Comparison of ENCODE assay signal across 1 mouse cellular context in the genomic region with DNA sequence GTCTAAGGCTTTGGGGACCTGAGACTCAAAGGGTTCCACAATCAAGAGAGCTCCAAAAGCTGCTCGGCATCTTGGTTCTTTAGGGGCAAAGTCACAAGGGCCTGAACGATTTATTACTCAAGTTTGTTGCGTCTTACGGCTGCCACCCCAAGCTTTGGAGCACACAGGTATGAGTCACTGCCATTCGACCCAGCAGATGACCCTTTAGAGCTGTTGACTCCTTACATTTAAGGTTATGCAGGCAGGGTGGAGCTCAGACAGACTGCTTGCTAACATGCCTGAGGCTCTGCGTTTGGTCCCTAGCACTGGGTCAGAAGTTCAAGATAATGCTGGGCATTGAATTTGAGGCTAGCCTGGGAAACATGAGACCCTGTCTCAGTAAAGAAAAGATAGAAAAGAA.
TF ChIP-seq lines count a peak whose summit lies in the region.

No protein-coding gene starts in this region.

TF ChIP-seq in ES-E14, 5 proteins besides CTCF, POLR2A, EP300 and RAD21:
- TF ChIP-seq MAFK (IDR thresholded peaks at IDR 0.05; ENCODE audit: insufficient read depth, low read depth, low read length) = no peak
- TF ChIP-seq CHD2 (IDR thresholded peaks at IDR 0.05; ENCODE audit: low read depth, low read length) = no peak
- no peak for TF ChIP-seq HCFC1 (IDR thresholded peaks at IDR 0.05; ENCODE audit: borderline replicate concordance, insufficient read depth, low read length)
- no peak for TF ChIP-seq ZC3H11A (IDR thresholded peaks at IDR 0.05; ENCODE audit: borderline replicate concordance, low read depth, low read length)
- no peak for TF ChIP-seq ZNF384 (IDR thresholded peaks at IDR 0.05; ENCODE audit: low read depth, low read length)
